ENCODE assay signal across 8 mouse cellular contexts in the genomic region with DNA sequence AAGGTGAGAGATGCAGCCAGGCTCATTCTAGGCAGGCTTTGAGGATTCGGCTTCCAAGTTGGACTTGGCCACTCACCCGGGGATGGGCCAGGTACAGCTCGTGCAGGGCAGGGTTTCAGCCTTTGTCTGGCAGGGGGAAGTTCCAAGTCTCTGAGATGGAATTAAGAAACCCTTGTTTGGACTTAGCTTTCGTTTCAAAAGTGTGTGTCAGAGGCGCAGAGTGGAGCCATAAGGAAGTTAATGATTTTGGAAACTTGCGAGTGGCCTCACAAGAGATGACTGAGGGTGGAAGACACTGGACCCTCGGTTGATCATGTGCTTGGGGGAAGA. TPM values are rescaled to one million over a fixed set of nuclear protein-coding genes. Genes with fewer than 3 reads are reported as not detected.
DNase-seq lines count a peak whose midpoint lies in the region; ATAC-seq lines count a peak whose summit lies in the region.

No protein-coding gene starts in this region.

- no peak for ATAC-seq in heart, embryonic 14.5 days (ENCODE audit: insufficient number of reproducible peaks, insufficient read depth, low FRiP score, low read depth)
- no peak for ATAC-seq in hindbrain, embryonic 13.5 days (ENCODE audit: low FRiP score)

- peaks cover 36% of the 10 kb centered on the region for H3K36me3 ChIP-seq in heart, embryonic 14.5 days (ENCODE audit: control insufficient read depth, insufficient read depth, low read length)
- H3K36me3 ChIP-seq in hindbrain, embryonic 13.5 days = peaks cover 19% of the 10 kb centered on the region
- peaks cover 43% of the 10 kb centered on the region for H3K36me3 ChIP-seq in midbrain, embryonic 10.5 days

- peak overlapping the region; percentile 85 to 99 for H3K4me3 ChIP-seq in heart, embryonic 14.5 days (ENCODE audit: control insufficient read depth in 1 of 2, insufficient read depth in 1 of 2, low read depth in 1 of 2, low read length in 2 of 2)
- peak overlapping the region; percentile 100 for H3K4me3 ChIP-seq in hindbrain, embryonic 13.5 days
- peak overlapping the region; percentile 92 for H3K4me3 ChIP-seq in midbrain, embryonic 10.5 days

- H3K4me2 ChIP-seq in heart, embryonic 14.5 days (ENCODE audit: low read length) = peak overlapping the region; percentile 75
- peak overlapping the region; percentile 84 for H3K4me2 ChIP-seq in hindbrain, embryonic 13.5 days

- intact Hi-C loops in heart, postnatal 25 days (cut with DNase I) = no loop called here

- H3K9me3 ChIP-seq in heart, embryonic 14.5 days (ENCODE audit: control insufficient read depth, low read length) = no peaks in the 10 kb centered on the region
- H3K9me3 ChIP-seq in hindbrain, embryonic 13.5 days = no peaks in the 10 kb centered on the region
- H3K9me3 ChIP-seq in midbrain, embryonic 10.5 days (replicated peaks) = no peaks in the 10 kb centered on the region

- no peak for DNase-seq in heart, postnatal 25 days (ENCODE audit: low spot score)
- DNase-seq in Muller cell, postnatal 12 days (ENCODE audit: inconsistent ontology term) = peak; percentile 7
- DNase-seq in midbrain, embryonic 10.5 days (ENCODE audit: low spot score) = no peak
- DNase-seq in urinary bladder, postnatal 4 days (ENCODE audit: low spot score in 2 of 2) = no peak
- DNase-seq in layer of hippocampus, postnatal 36 days = no peak
- no peak for DNase-seq in kidney, postnatal 36 days

- H3K9ac ChIP-seq in heart, embryonic 14.5 days (ENCODE audit: low read length) = peak overlapping the region; percentile 99
- H3K9ac ChIP-seq in hindbrain, embryonic 13.5 days = peak overlapping the region; percentile 98

- 18% methylated on average over 7 of the region's 7 CpGs for WGBS in heart, embryonic 14.5 days
- WGBS in hindbrain, embryonic 13.5 days = 11% methylated on average over 7 of the region's 7 CpGs
- 15% methylated on average over 7 of the region's 7 CpGs for WGBS in midbrain, embryonic 10.5 days

- H3K27ac ChIP-seq in heart, embryonic 14.5 days (replicated peaks in 1 of 2; ENCODE audit: control insufficient read depth in 1 of 2, insufficient read depth in 1 of 2, low read depth in 2 of 2, low read length in 2 of 2) = peak overlapping the region; percentile 82 to 97
- peak overlapping the region; percentile 87 for H3K27ac ChIP-seq in hindbrain, embryonic 13.5 days
- H3K27ac ChIP-seq in midbrain, embryonic 10.5 days (replicated peaks) = peak overlapping the region; percentile 96

- H3K27me3 ChIP-seq in heart, embryonic 14.5 days (ENCODE audit: control insufficient read depth, insufficient read depth, low read length) = no peaks in the 10 kb centered on the region
- no peaks in the 10 kb centered on the region for H3K27me3 ChIP-seq in hindbrain, embryonic 13.5 days
- H3K27me3 ChIP-seq in midbrain, embryonic 10.5 days (ENCODE audit: low read depth, poor library complexity, severe bottlenecking) = no peaks in the 10 kb centered on the region

- peaks cover 38 to 56% of the 10 kb centered on the region in 2 experiments for H3K4me1 ChIP-seq in heart, embryonic 14.5 days (ENCODE audit: control insufficient read depth in 2 of 2, insufficient read depth in 2 of 2, low read length in 2 of 2)
- peaks cover 61% of the 10 kb centered on the region for H3K4me1 ChIP-seq in hindbrain, embryonic 13.5 days (replicated peaks)
- H3K4me1 ChIP-seq in midbrain, embryonic 10.5 days = peaks cover 53% of the 10 kb centered on the region

RNA-seq across cellular contexts. Expression of gene Bri3, which starts 12.3 kb away (rescaled TPM):
- 187 and 204 TPM in 2 replicates for polyA plus RNA-seq in heart, embryonic 14.5 days (2014; fragmentation: Nextera tagmentation; extraction: Ambion mirVana)
- total RNA-seq in heart, postnatal 25 days (2021) = 100 to 1,000 TPM; 114 to 130 TPM
- polyA plus RNA-seq in hindbrain, embryonic 13.5 days (2015; fragmentation: Nextera tagmentation; extraction: Ambion mirVana) = 116 and 125 TPM in 2 replicates
- 116 and 117 TPM in 2 replicates for polyA plus RNA-seq in midbrain, embryonic 10.5 days (2016; fragmentation: Nextera tagmentation; extraction: Ambion mirVana)
- 10 to 100 TPM; 61.9 to 63.7 TPM for total RNA-seq in layer of hippocampus, postnatal 36 days (2021)

RNA-seq across cellular contexts. Expression of gene Tecpr1, which starts 33.1 kb away (rescaled TPM):
- 12.6 and 14.4 TPM in 2 replicates for polyA plus RNA-seq in heart, embryonic 14.5 days (2014; fragmentation: Nextera tagmentation; extraction: Ambion mirVana)
- 10 to 100 TPM; 23.0 to 24.9 TPM for total RNA-seq in heart, postnatal 25 days (2021)
- 41.5 and 42.1 TPM in 2 replicates for polyA plus RNA-seq in hindbrain, embryonic 13.5 days (2015; fragmentation: Nextera tagmentation; extraction: Ambion mirVana)
- polyA plus RNA-seq in midbrain, embryonic 10.5 days (2016; fragmentation: Nextera tagmentation; extraction: Ambion mirVana) = 21.7 and 27.7 TPM in 2 replicates
- 100 to 1,000 TPM; 106 TPM for total RNA-seq in layer of hippocampus, postnatal 36 days (2021)
